Mouse (Mus musculus) splenic B cell, adult 2 months (primary cell): ENCODE data around the gene Ascc3.
A peak's percentile ranks its signal among the peaks of the same experiment; 100 is the strongest.

ENCODE experiments used
- DNase-seq: peaks from one replicate; pipeline ENCODE4 v3.0.0-alpha.2; 2011; ENCODE audit warnings: low read depth, low spot score
- H3K27me3 ChIP-seq: 2 replicates; pipeline ENCODE4 v1.6.1; 2012; ENCODE audit warnings: mild to moderate bottlenecking, low read length, moderate library complexity, mixed read lengths; ENCODE audit not compliant: control insufficient read depth, poor library complexity, insufficient read depth, severe bottlenecking
- H3K36me3 ChIP-seq: 2 replicates; pipeline ENCODE4 v1.6.1; 2012; ENCODE audit warnings: mild to moderate bottlenecking, low read length, moderate library complexity, mixed read lengths; ENCODE audit not compliant: control insufficient read depth, poor library complexity, insufficient read depth, severe bottlenecking

Ascc3 gene

GRCm38 (mm10) chr10:50701736-50702135, 109.3 kb downstream of the Ascc3 start:
- H3K36me3 ChIP-seq, result 0 out of 2 replicates have a peak, but pooled peaks cover 2% of the 10 kb centered on the region

GRCm38 (mm10) chr10:50702361-50702760, 109.9 kb downstream of the Ascc3 start:
- Histone ChIP-seq H3K27me3 (no peaks in the 10 kb centered on the region), H3K36me3 (0 out of 2 replicates have a peak, but pooled peaks cover 2% of the 10 kb centered on the region)
- no peak for DNase-seq

More at GRCm38 (mm10) chr10:50701736-50702135, 109.3 kb downstream of the Ascc3 start:
- H3K27me3 ChIP-seq, result no peaks in the 10 kb centered on the region
- no peak for DNase-seq

GRCm38 (mm10) chr10:50704202-50704601, 111.7 kb downstream of the Ascc3 start:
- peak; percentile 69 for DNase-seq
- no peaks in the 10 kb centered on the region for H3K27me3 ChIP-seq
- 0 out of 2 replicates have a peak, but pooled peaks cover 3% of the 10 kb centered on the region for H3K36me3 ChIP-seq

- Histone ChIP-seq H3K27me3 (no peaks in the 10 kb centered on the region), H3K36me3 (0 out of 2 replicates have a peak, but pooled peaks cover 3% of the 10 kb centered on the region)
- no peak for DNase-seq
Measured at GRCm38 (mm10) chr10:50704898-50705297, 112.4 kb downstream of the Ascc3 start.

- peak; percentile 9 for DNase-seq
- Histone ChIP-seq H3K36me3 (0 out of 2 replicates have a peak, but pooled peaks cover 1% of the 10 kb centered on the region), H3K27me3 (no peaks in the 10 kb centered on the region)
Measured at GRCm38 (mm10) chr10:50711286-50711685, 118.8 kb downstream of the Ascc3 start.

- Histone ChIP-seq H3K27me3 (no peaks in the 10 kb centered on the region), H3K36me3 (0 out of 2 replicates have a peak, but pooled peaks cover 1% of the 10 kb centered on the region)
- DNase-seq, result no peak
Measured at GRCm38 (mm10) chr10:50711765-50712164, 119.3 kb downstream of the Ascc3 start.

GRCm38 (mm10) chr10:50733459-50733858, 141.0 kb downstream of the Ascc3 start:
- peaks cover 7% of the 10 kb centered on the region for H3K36me3 ChIP-seq
- H3K27me3 ChIP-seq, result no peaks in the 10 kb centered on the region
- DNase-seq, result no peak

- H3K27me3 ChIP-seq, result no peaks in the 10 kb centered on the region
- DNase-seq, result no peak
- no peaks in the 10 kb centered on the region for H3K36me3 ChIP-seq
Measured at GRCm38 (mm10) chr10:50762069-50762468, 169.6 kb downstream of the Ascc3 start.

GRCm38 (mm10) chr10:50762984-50763383, 170.5 kb downstream of the Ascc3 start:
- DNase-seq, result peak; percentile 44
- H3K36me3 ChIP-seq, result peaks cover 1% of the 10 kb centered on the region; the same call in 1 of the 2 replicates
- no peaks in the 10 kb centered on the region for H3K27me3 ChIP-seq

- Histone ChIP-seq H3K36me3 (peaks cover 1% of the 10 kb centered on the region; the same call in 1 of the 2 replicates), H3K27me3 (no peaks in the 10 kb centered on the region)
Measured at GRCm38 (mm10) chr10:50763457-50764310, 171.2 kb downstream of the Ascc3 start.

GRCm38 (mm10) chr10:50772811-50773210, 180.3 kb downstream of the Ascc3 start:
- no peaks in the 10 kb centered on the region for H3K27me3 ChIP-seq
- no peak for DNase-seq
- H3K36me3 ChIP-seq, result 0 out of 2 replicates have a peak, but pooled peaks cover 2% of the 10 kb centered on the region

More at GRCm38 (mm10) chr10:50763457-50764310, 171.2 kb downstream of the Ascc3 start:
- no peak for DNase-seq

GRCm38 (mm10) chr10:50773846-50774245, 181.4 kb downstream of the Ascc3 start:
- H3K27me3 ChIP-seq, result no peaks in the 10 kb centered on the region
- H3K36me3 ChIP-seq, result 0 out of 2 replicates have a peak, but pooled peaks cover 2% of the 10 kb centered on the region
- DNase-seq, result no peak

GRCm38 (mm10) chr10:50792840-50793239, 200.4 kb downstream of the Ascc3 start:
- no peak for DNase-seq

GRCm38 (mm10) chr10:50801594-50801993, 209.1 kb downstream of the Ascc3 start:
- Histone ChIP-seq H3K36me3 (no peaks in the 10 kb centered on the region), H3K27me3 (no peaks in the 10 kb centered on the region)
- DNase-seq, result no peak

More at GRCm38 (mm10) chr10:50792840-50793239, 200.4 kb downstream of the Ascc3 start:
- Histone ChIP-seq H3K36me3 (0 out of 2 replicates have a peak, but pooled peaks cover 2% of the 10 kb centered on the region), H3K27me3 (no peaks in the 10 kb centered on the region)

GRCm38 (mm10) chr10:50802380-50802779, 209.9 kb downstream of the Ascc3 start:
- DNase-seq, result no peak
- Histone ChIP-seq H3K27me3 (no peaks in the 10 kb centered on the region), H3K36me3 (no peaks in the 10 kb centered on the region)
